In the genomic region with DNA sequence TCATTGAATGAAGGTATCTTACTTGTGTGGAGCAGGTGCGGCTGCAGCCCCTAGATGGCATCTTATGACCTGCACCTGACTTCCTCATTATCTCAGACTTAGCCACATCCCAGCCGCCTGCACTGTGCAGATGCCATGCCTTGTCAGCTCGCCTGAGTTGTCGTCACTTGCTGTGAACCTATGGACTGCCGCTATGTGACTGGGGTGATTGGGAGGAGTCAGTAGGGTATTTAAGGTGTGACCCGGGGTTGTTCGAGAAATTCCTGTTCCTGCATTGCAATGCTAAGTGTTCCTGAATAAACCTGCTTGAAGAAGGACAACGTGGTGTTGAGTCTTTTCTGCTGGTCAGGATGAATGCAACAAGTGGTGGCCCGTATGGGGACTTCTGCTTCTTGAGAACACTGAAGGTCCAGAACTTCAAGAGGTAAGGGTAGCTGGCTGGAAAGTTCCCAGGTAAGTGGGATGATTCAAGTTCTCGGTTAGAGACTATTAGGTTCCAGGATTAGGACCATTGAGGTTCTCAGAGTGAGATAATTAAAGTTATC, we compare ENCODE assay signal across 5 mouse cellular contexts.
DNase-seq lines count a peak whose midpoint lies in the region; TF ChIP-seq lines count a peak whose summit lies in the region.
"Not testable (repeated sequence)": the region's sequence is repeated elsewhere in the genome, so short reads cannot be mapped to it uniquely, and the experiment has no call there.

No protein-coding gene starts in this region.

- not testable (repeated sequence) for H3K27me3 ChIP-seq in CH12.LX (replicated peaks); MEL (ENCODE audit: control insufficient read depth in 1 of 2, insufficient read depth in 2 of 2, low read length in 2 of 2)

- H3K4me1 ChIP-seq in CH12.LX (ENCODE audit: control insufficient read depth in 1 of 2, insufficient read depth in 2 of 2); MEL (ENCODE audit: control insufficient read depth in 1 of 2, insufficient read depth in 2 of 2, low read length in 2 of 2): not testable (repeated sequence)

- H3K36me3 ChIP-seq in CH12.LX (replicated peaks in 1 of 2; ENCODE audit: control insufficient read depth in 1 of 2, insufficient read depth in 1 of 2, low read length in 1 of 2); MEL (ENCODE audit: control insufficient read depth in 1 of 2, insufficient read depth in 2 of 2, low read length in 2 of 2): not testable (repeated sequence)

- dilution Hi-C loops in CH12.LX (cut with MboI; ENCODE audit: extremely low pct_ligation_motif_present, extremely low pct_unique_long_range_greater_than_20kb, low sequenced_read_pairs): not testable (repeated sequence)

- H3K9me3 ChIP-seq in CH12.LX (replicated peaks; ENCODE audit: low read length); MEL (replicated peaks; ENCODE audit: insufficient read depth, low read length): not testable (repeated sequence)

- TF ChIP-seq EP300 in CH12.LX (IDR thresholded peaks at IDR 0.05; ENCODE audit: low read length); MEL (IDR thresholded peaks at IDR 0.05; ENCODE audit: low read depth in 1 of 2, low read length in 2 of 2): not testable (repeated sequence)

- DNase-seq in CH12.LX (ENCODE audit: extremely low read depth): peak; percentile 71
- DNase-seq in ES-CJ7 (ENCODE audit: low read depth, low spot score): peak; percentile 40
- peak; percentile 3 for DNase-seq in MEL (ENCODE audit: low read depth, low spot score)
- DNase-seq in R1 (ENCODE audit: low read depth, low spot score): peak; percentile 52
- DNase-seq in ZHBTc4 (ENCODE audit: low read depth, low spot score): peak; percentile 53

- peak; percentile 55 for TF ChIP-seq POLR2A in CH12.LX (IDR thresholded peaks at IDR 0.05; ENCODE audit: low read depth, low read length)
- not testable (repeated sequence) for TF ChIP-seq POLR2A in MEL (IDR thresholded peaks at IDR 0.05; ENCODE audit: control insufficient read depth in 1 of 2, insufficient read depth in 1 of 2, low read depth in 1 of 2, low read length in 2 of 2, poor library complexity in 1 of 2)

- H3K9ac ChIP-seq in CH12.LX (ENCODE audit: insufficient read depth, low read depth); MEL (ENCODE audit: control insufficient read depth, low read depth, low read length, poor library complexity, severe bottlenecking): not testable (repeated sequence)

- peak in 1 of 2 experiments; percentile 28; a peak in 1 of 4 replicates for TF ChIP-seq CTCF in CH12.LX (conservative IDR thresholded peaks at IDR 0.05 in 1 of 2, IDR thresholded peaks at IDR 0.05 in 1 of 2; ENCODE audit: low read depth in 2 of 2, low read length in 2 of 2)
- not testable (repeated sequence) for TF ChIP-seq CTCF in MEL (IDR thresholded peaks at IDR 0.05 in 2 of 3, conservative IDR thresholded peaks at IDR 0.05 in 1 of 3; ENCODE audit: control insufficient read depth in 1 of 3, insufficient read depth in 1 of 3, low read depth in 2 of 3, low read length in 3 of 3, poor library complexity in 1 of 3, severe bottlenecking in 1 of 3)

- peak overlapping the region; percentile 35 to 44 (median 39) for H3K4me3 ChIP-seq in CH12.LX (replicated peaks in 1 of 3; ENCODE audit: low read depth in 2 of 3, low read length in 2 of 3, poor library complexity in 1 of 3)
- not testable (repeated sequence) for H3K4me3 ChIP-seq in MEL (ENCODE audit: control insufficient read depth in 1 of 2, insufficient read depth in 1 of 2, low read depth in 2 of 2, low read length in 2 of 2)

- in situ Hi-C loops in CH12.LX (cut with MboI; ENCODE audit: low pct_ligation_motif_present, low pct_unique_long_range_greater_than_20kb, low sequenced_read_pairs): not testable (repeated sequence)

- not testable (repeated sequence) for H3K4me2 ChIP-seq in CH12.LX (ENCODE audit: insufficient read depth, low read depth, poor library complexity, severe bottlenecking)

- H3K27ac ChIP-seq in CH12.LX (ENCODE audit: insufficient read depth, low read depth); MEL (ENCODE audit: control insufficient read depth, low read depth, low read length): not testable (repeated sequence)

- not testable (repeated sequence) for H3K79me2 ChIP-seq in CH12.LX (replicated peaks; ENCODE audit: control insufficient read depth, extremely low read depth, insufficient read depth, poor library complexity, severe bottlenecking); MEL (ENCODE audit: control insufficient read depth, insufficient read depth, low read length, poor library complexity)

- peak; percentile 10; the same call in 1 of the 2 replicates for TF ChIP-seq RAD21 in CH12.LX (IDR thresholded peaks at IDR 0.05; ENCODE audit: low read depth, low read length)
- not testable (repeated sequence) for TF ChIP-seq RAD21 in MEL (IDR thresholded peaks at IDR 0.05; ENCODE audit: low read depth, low read length)

TF ChIP-seq in CH12.LX, 34 proteins besides CTCF, POLR2A, EP300 and RAD21:
- TF ChIP-seq BHLHE40 (IDR thresholded peaks at IDR 0.05; ENCODE audit: low read depth, low read length): peak; percentile 40; the same call in 1 of the 2 replicates
- peak; percentile 26; the same call in 1 of the 2 replicates for TF ChIP-seq ZMIZ1 (IDR thresholded peaks at IDR 0.05; ENCODE audit: low read depth, low read length)
- TF ChIP-seq TBP (conservative IDR thresholded peaks at IDR 0.05; ENCODE audit: low read depth, low read length): peak; percentile 85
- TF ChIP-seq NELFE (IDR thresholded peaks at IDR 0.05; ENCODE audit: low read depth, low read length): peak; percentile 57

Comparison
In these comparisons a context has a peak if more than half of its experiments do, and no peak if none do; other contexts are left out.
1. DNase-seq: peak in every context shown above with its lines; median percentile 71 in CH12.LX; 53 in ZHBTc4; 52 in R1; 40 in ES-CJ7; 3 in MEL.